Mouse (Mus musculus): ENCODE results near the gene Gm4756. TPM values are rescaled to one million over a fixed set of nuclear protein-coding genes. Genes with fewer than 3 reads are reported as not detected.
"Not testable (repeated sequence)": the region's sequence is repeated elsewhere in the genome, so short reads cannot be mapped to it uniquely, and the experiment has no call there.

The Gm4756 gene
- polyA plus RNA-seq (2012; rRNA removed), result not detected in 2 replicates

- TF ChIP-seq CTCF (IDR thresholded peaks at IDR 0.05; ENCODE audit: borderline replicate concordance, extremely low read depth, insufficient read depth, insufficient read length) (no peak), POLR2A (IDR thresholded peaks at IDR 0.05; ENCODE audit: borderline replicate concordance, extremely low read depth, insufficient read depth, insufficient read length, poor library complexity, severe bottlenecking) (no peak)
- no peak for DNase-seq (ENCODE audit: low read depth)
Observed at GRCm38 (mm10) chr12:72649611-72650330, at the start of gene Gm4756. TSS of gene Gm4756 (minus strand) at chr12:72649661.

- TF ChIP-seq CTCF (IDR thresholded peaks at IDR 0.05; ENCODE audit: borderline replicate concordance, extremely low read depth, insufficient read depth, insufficient read length) (peak; percentile 15; the same call in 1 of the 2 replicates), POLR2A (IDR thresholded peaks at IDR 0.05; ENCODE audit: borderline replicate concordance, extremely low read depth, insufficient read depth, insufficient read length, poor library complexity, severe bottlenecking) (no peak)
- no peak for DNase-seq (ENCODE audit: low read depth)
Observed at GRCm38 (mm10) chr12:72694901-72695463, 45.5 kb upstream of the Gm4756 start.

GRCm38 (mm10) chr12:72694438-72694837 is 45.0 kb upstream of the Gm4756 start:
- peak; percentile 12 for DNase-seq (ENCODE audit: low read depth)
- TF ChIP-seq CTCF (IDR thresholded peaks at IDR 0.05; ENCODE audit: borderline replicate concordance, extremely low read depth, insufficient read depth, insufficient read length), result no peak
- TF ChIP-seq POLR2A (IDR thresholded peaks at IDR 0.05; ENCODE audit: borderline replicate concordance, extremely low read depth, insufficient read depth, insufficient read length, poor library complexity, severe bottlenecking), result no peak

GRCm38 (mm10) chr12:72693895-72694294 is 44.4 kb upstream of the Gm4756 start:
- no peak for TF ChIP-seq POLR2A (IDR thresholded peaks at IDR 0.05; ENCODE audit: borderline replicate concordance, extremely low read depth, insufficient read depth, insufficient read length, poor library complexity, severe bottlenecking)
- TF ChIP-seq CTCF (IDR thresholded peaks at IDR 0.05; ENCODE audit: borderline replicate concordance, extremely low read depth, insufficient read depth, insufficient read length), result no peak
- peak; percentile 77 for DNase-seq (ENCODE audit: low read depth)

- DNase-seq (ENCODE audit: low read depth), result not testable (repeated sequence)
Observed at GRCm38 (mm10) chr12:72688281-72688680, 38.8 kb upstream of the Gm4756 start.

- DNase-seq (ENCODE audit: low read depth), result not testable (repeated sequence)
Observed at GRCm38 (mm10) chr12:72687741-72688140, 38.3 kb upstream of the Gm4756 start.

- DNase-seq (ENCODE audit: low read depth), result not testable (repeated sequence)
Observed at GRCm38 (mm10) chr12:72686566-72686965, 37.1 kb upstream of the Gm4756 start.

GRCm38 (mm10) chr12:72683612-72684011 is 34.2 kb upstream of the Gm4756 start:
- DNase-seq (ENCODE audit: low read depth), result no peak
- TF ChIP-seq POLR2A (IDR thresholded peaks at IDR 0.05; ENCODE audit: borderline replicate concordance, extremely low read depth, insufficient read depth, insufficient read length, poor library complexity, severe bottlenecking) (no peak), CTCF (IDR thresholded peaks at IDR 0.05; ENCODE audit: borderline replicate concordance, extremely low read depth, insufficient read depth, insufficient read length) (no peak)

- DNase-seq (ENCODE audit: low read depth), result no peak
Observed at GRCm38 (mm10) chr12:72682511-72683282, 33.2 kb upstream of the Gm4756 start.

GRCm38 (mm10) chr12:72681919-72682318 is 32.5 kb upstream of the Gm4756 start:
- no peak for TF ChIP-seq POLR2A (IDR thresholded peaks at IDR 0.05; ENCODE audit: borderline replicate concordance, extremely low read depth, insufficient read depth, insufficient read length, poor library complexity, severe bottlenecking)
- no peak for TF ChIP-seq CTCF (IDR thresholded peaks at IDR 0.05; ENCODE audit: borderline replicate concordance, extremely low read depth, insufficient read depth, insufficient read length)
- no peak for DNase-seq (ENCODE audit: low read depth)

More at GRCm38 (mm10) chr12:72682511-72683282, 33.2 kb upstream of the Gm4756 start:
- TF ChIP-seq CTCF (IDR thresholded peaks at IDR 0.05; ENCODE audit: borderline replicate concordance, extremely low read depth, insufficient read depth, insufficient read length), result no peak
- TF ChIP-seq POLR2A (IDR thresholded peaks at IDR 0.05; ENCODE audit: borderline replicate concordance, extremely low read depth, insufficient read depth, insufficient read length, poor library complexity, severe bottlenecking), result no peak

GRCm38 (mm10) chr12:72679635-72680034 is 30.2 kb upstream of the Gm4756 start:
- TF ChIP-seq CTCF (IDR thresholded peaks at IDR 0.05; ENCODE audit: borderline replicate concordance, extremely low read depth, insufficient read depth, insufficient read length) (peak; percentile 12; the same call in 1 of the 2 replicates), POLR2A (IDR thresholded peaks at IDR 0.05; ENCODE audit: borderline replicate concordance, extremely low read depth, insufficient read depth, insufficient read length, poor library complexity, severe bottlenecking) (no peak)
- no peak for DNase-seq (ENCODE audit: low read depth)

- DNase-seq (ENCODE audit: low read depth), result peak; percentile 29
- TF ChIP-seq POLR2A (IDR thresholded peaks at IDR 0.05; ENCODE audit: borderline replicate concordance, extremely low read depth, insufficient read depth, insufficient read length, poor library complexity, severe bottlenecking) (no peak), CTCF (IDR thresholded peaks at IDR 0.05; ENCODE audit: borderline replicate concordance, extremely low read depth, insufficient read depth, insufficient read length) (no peak)
Observed at GRCm38 (mm10) chr12:72674820-72675219, 25.4 kb upstream of the Gm4756 start.

All from brain, embryonic 14.5 days (tissue).